Mouse (Mus musculus) neural tube, embryonic 12.5 days (tissue): ENCODE measurements at regions not wholly inside any gene's neighbourhood (a gene's known extent, or its start where the extent isn't known, plus 50 kb on each side); places are given as distances from the start of the nearest gene placed in this dataset.

ENCODE experiments used
- ATAC-seq: fragments of 200-750 bp; cut with Nextera tagmentation; 2 replicates; pipeline ENCODE4 v1.8.0; 2017; ENCODE audit warnings: low read depth, mild to moderate bottlenecking, moderate TSS enrichment, moderate library complexity; ENCODE audit not compliant: low FRiP score
- H3K27ac ChIP-seq: fragments of 300-500 bp; sonication (generic); 2 replicates; pipeline ENCODE4 v1.5.1; 2016
- H3K27me3 ChIP-seq: fragments of 300-500 bp; sonication (generic); replicated peaks from 2 replicates; pipeline ENCODE4 v1.6.1; 2016; ENCODE audit warnings: mild to moderate bottlenecking
- H3K36me3 ChIP-seq: fragments of 300-500 bp; sonication (generic); 2 replicates; pipeline ENCODE4 v1.6.1; 2016; ENCODE audit warnings: mild to moderate bottlenecking
- H3K4me1 ChIP-seq: fragments of 300-500 bp; sonication (generic); 2 replicates; pipeline ENCODE4 v1.6.1; 2016
- H3K4me2 ChIP-seq: fragments of 300-500 bp; sonication (generic); replicated peaks from 2 replicates; pipeline ENCODE4 v1.6.1; 2016; ENCODE audit warnings: mild to moderate bottlenecking
- H3K4me3 ChIP-seq: fragments of 300-500 bp; sonication (generic); 2 replicates; pipeline ENCODE4 v1.5.1; 2016
- H3K9ac ChIP-seq: fragments of 300-500 bp; sonication (generic); 2 replicates; pipeline ENCODE4 v1.6.1; 2016; ENCODE audit warnings: mild to moderate bottlenecking
- H3K9me3 ChIP-seq: fragments of 300-500 bp; sonication (generic); 2 replicates; pipeline ENCODE4 v1.6.1; 2016; ENCODE audit warnings: mild to moderate bottlenecking
- WGBS: fragments of 180-500 bp; shearing (Covaris S2); methylation state at CpG from one replicate; pipeline ENCODE4 v1.1.7; 2016; 5-methylcytosine and 5-hydroxymethylcytosine counted together

DNA sequence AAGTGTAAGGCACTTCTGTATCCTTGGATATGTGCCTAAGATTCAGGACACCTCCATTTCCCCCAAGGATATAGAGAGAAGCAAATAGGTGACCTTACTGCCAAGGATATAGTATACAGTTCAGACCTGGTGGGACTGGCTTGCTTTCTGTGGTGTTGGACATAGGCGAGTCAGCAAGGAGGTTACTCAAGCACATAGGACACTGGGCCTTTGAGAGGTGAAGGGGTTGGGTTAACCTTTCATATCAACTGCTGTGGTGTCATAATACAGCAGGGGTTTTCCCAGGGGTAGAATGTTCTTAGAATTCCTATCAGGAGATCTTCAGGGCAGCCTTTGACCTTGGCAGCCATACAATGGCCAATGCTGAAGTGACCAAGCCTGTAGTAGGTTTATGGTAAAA, 71.5 kb upstream of the Tnfaip3 start:
- WGBS = 89% methylated on average over 1 of the region's 1 CpGs
- Histone ChIP-seq H3K36me3 (no peaks in the 10 kb centered on the region), H3K4me1 (no peaks in the 10 kb centered on the region), H3K27ac (no peak overlapping the region), H3K27me3 (no peaks in the 10 kb centered on the region), H3K9me3 (no peaks in the 10 kb centered on the region), H3K4me3 (no peak overlapping the region), H3K4me2 (no peak overlapping the region), H3K9ac (no peak overlapping the region)
- ATAC-seq = no peak

DNA sequence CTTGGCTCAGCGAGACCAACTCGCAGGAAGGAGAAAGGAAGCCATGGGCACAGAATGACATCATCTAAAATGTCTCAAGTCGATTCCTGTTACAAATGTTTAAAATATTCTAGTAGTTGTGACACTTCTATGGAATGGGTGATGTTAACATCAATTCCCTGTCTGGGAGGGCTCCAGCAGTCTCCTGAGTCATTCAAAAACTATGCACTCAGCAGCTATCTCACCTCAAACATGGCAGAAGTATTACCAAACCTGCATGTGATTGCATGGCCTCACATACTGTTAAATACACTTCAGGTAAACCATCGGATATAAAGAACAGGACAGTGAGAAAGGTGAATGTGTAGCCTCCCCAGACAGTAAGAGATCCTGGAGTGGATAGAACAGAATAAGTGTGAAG, 66.7 kb upstream of the Tnfaip3 start:
- ATAC-seq = no peak
- no peaks in the 10 kb centered on the region for H3K9me3 ChIP-seq

DNA sequence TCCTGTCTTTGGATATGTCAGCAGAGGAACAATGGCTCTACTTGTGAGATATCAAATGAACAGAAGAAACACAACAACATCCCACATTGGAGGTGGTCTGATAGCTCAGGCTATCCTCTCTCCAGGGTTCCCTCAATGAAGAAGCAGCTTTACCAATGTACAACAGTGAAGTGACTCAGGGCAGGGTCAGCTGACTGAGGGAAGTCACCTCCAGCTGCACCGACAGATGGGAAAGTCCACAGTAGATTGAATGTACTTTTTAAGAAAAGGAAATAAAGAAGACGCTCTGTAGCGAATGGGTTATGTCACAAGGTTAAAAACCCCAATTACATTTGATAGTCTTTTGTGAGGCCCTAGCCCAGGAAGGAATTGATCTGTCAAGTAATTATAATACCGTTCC, 62.6 kb upstream of the Tnfaip3 start:
- no peak overlapping the region for H3K9ac ChIP-seq
- 79% methylated on average over 4 of the region's 4 CpGs for WGBS

More for the DNA sequence above, 66.7 kb upstream of the Tnfaip3 start:
- Histone ChIP-seq H3K9ac (no peak overlapping the region), H3K27me3 (no peaks in the 10 kb centered on the region), H3K4me3 (no peak overlapping the region), H3K4me1 (no peaks in the 10 kb centered on the region), H3K36me3 (no peaks in the 10 kb centered on the region), H3K4me2 (no peak overlapping the region), H3K27ac (no peak overlapping the region)
- WGBS = 89% methylated on average over 4 of the region's 4 CpGs

DNA sequence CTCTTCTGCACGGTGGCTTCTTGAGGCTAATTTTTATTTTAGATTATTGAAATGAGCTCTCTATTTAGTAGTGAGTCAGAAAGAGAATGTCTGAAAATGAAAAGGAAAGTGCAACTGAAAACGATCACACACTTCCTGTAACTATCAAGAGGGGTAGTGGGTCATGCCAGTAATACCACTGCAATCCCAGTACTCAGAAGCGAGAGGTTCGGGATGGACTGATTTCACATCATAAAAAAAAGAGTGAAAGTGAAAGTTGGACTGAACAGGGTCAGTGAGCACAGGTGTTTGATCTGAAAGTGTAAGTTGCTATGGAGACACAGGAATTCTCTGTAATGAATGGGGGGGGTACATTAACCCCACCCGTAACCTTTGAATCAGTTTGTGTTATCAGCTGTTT, 52.9 kb upstream of the Tnfaip3 start:
- H3K4me1 ChIP-seq = no peaks in the 10 kb centered on the region
- no peak for ATAC-seq

More for the DNA sequence above, 62.6 kb upstream of the Tnfaip3 start:
- no peak overlapping the region for H3K4me2 ChIP-seq
- no peak overlapping the region for H3K27ac ChIP-seq
- H3K4me3 ChIP-seq = no peak overlapping the region
- ATAC-seq = no peak
- H3K27me3 ChIP-seq = no peaks in the 10 kb centered on the region
- H3K36me3 ChIP-seq = no peaks in the 10 kb centered on the region
- H3K4me1 ChIP-seq = no peaks in the 10 kb centered on the region
- no peaks in the 10 kb centered on the region for H3K9me3 ChIP-seq

DNA sequence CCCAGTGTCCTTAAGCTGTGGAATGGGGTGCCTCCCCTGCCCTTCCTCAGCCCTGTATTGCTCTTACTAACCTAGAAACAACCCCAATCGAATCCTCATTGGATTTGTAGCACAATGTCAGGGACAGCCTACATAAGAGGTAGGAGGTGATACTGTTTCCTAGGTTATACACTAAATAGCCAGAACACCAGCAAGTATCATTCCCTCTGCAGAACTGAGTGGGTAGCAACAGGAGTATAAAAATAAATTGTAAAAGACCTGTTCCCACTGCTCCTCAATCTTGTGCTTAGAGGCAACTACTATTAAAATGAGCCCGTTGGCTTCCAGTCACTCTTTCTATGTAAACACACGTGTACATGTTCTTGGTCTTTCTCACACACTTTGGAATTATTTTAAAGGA, 52.2 kb upstream of the Tnfaip3 start:
- H3K4me3 ChIP-seq = no peak overlapping the region
- no peak overlapping the region for H3K9ac ChIP-seq
- no peak overlapping the region for H3K27ac ChIP-seq
- ATAC-seq = no peak
- H3K4me2 ChIP-seq = no peak overlapping the region
- H3K9me3 ChIP-seq = no peaks in the 10 kb centered on the region
- no peaks in the 10 kb centered on the region for H3K4me1 ChIP-seq
- H3K27me3 ChIP-seq = no peaks in the 10 kb centered on the region
- H3K36me3 ChIP-seq = no peaks in the 10 kb centered on the region
- 86% methylated on average over 3 of the region's 3 CpGs for WGBS

More for the DNA sequence above, 52.9 kb upstream of the Tnfaip3 start:
- H3K27me3 ChIP-seq = no peaks in the 10 kb centered on the region
- no peak overlapping the region for H3K9ac ChIP-seq
- WGBS = 89% methylated on average over 5 of the region's 5 CpGs
- no peak overlapping the region for H3K4me3 ChIP-seq
- H3K36me3 ChIP-seq = no peaks in the 10 kb centered on the region
- H3K9me3 ChIP-seq = no peaks in the 10 kb centered on the region
- no peak overlapping the region for H3K27ac ChIP-seq
- no peak overlapping the region for H3K4me2 ChIP-seq

DNA sequence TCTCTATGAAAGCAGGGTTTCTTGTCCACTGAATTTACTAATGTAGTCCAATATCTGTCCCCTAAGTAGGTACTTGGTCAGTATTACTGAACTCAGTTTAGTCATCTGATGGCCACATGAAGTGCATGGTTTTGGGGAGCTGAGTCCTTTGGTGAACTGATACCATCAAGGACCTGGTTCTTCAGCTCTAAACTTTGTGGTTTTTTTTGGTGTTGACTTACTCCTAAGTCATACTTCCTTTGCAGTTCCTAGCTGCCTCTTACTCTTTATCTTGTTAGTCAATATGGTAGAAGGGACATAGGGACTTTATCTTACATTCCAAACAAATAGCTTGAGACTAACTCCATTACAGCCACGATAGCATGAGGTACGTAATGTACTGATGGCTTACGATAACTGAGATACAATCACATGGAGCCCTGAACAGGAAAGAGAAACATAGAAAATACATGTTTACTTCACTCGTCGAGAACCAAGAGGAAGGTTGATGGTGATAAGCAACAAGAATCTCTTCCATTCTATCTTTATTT, 51.4 kb upstream of the Tnfaip3 start:
- no peak for ATAC-seq
- WGBS = 94% methylated on average over 5 of the region's 5 CpGs
- no peaks in the 10 kb centered on the region for H3K4me1 ChIP-seq
- no peak overlapping the region for H3K4me3 ChIP-seq
- no peaks in the 10 kb centered on the region for H3K27me3 ChIP-seq
- no peaks in the 10 kb centered on the region for H3K36me3 ChIP-seq
- no peak overlapping the region for H3K4me2 ChIP-seq
- H3K27ac ChIP-seq = no peak overlapping the region
- H3K9me3 ChIP-seq = no peaks in the 10 kb centered on the region
- H3K9ac ChIP-seq = no peak overlapping the region
